Mouse (Mus musculus): ENCODE results near the gene Rnf31. TPM values are rescaled to one million over a fixed set of nuclear protein-coding genes. Genes with fewer than 3 reads are reported as not detected.
A peak's percentile ranks its signal among the peaks of the same experiment; 100 is the strongest.

Gene Rnf31
- total RNA-seq, 2 experiments from 2014 or later = 29.5 to 41.0 TPM

DNA sequence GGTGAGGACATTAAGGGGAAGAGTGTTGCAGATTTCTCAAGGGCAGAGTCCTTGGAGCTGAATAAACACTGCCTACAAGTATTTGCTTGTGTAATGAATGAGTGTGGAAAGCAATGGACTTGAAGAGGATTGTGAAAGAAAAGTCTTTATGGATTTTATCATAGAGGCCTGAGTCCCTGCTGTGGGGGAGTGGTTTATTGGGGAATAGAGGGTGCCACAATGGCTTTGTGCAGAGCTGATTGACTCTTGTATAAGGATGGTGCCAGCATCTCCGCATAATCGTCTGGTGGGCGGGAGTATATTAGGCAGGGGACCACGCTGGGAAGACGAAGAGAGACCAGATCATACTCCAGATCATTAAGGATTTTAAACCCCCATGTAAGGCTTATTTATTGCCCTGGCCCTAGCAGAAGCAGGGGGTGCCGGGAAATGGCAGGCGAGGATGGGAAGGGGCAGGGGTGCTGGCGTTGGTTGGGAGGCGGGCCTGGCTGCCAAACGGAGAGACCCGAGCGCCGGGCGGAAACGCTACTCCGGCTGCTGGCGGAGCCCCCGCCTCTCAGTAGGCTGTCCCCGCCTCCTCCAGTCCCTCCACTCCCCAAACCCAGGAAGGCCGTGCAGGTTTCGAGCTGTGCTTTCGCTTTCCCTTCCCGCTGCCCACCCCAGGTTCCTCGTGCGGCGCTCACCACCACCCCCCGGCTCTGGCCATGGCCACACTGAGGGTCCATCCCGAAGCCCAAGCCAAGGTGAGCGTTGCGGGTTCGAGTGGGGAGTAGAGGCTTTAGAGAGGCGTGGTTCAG, 13.4 kb upstream of the Rnf31 start, which contains the start of gene Psme1:
Gene Psme1, plus strand, starts transcription at position 253 of the 797 bp plus-strand sequence.
- DNase-seq = peak; percentile 69 to 77

DNA sequence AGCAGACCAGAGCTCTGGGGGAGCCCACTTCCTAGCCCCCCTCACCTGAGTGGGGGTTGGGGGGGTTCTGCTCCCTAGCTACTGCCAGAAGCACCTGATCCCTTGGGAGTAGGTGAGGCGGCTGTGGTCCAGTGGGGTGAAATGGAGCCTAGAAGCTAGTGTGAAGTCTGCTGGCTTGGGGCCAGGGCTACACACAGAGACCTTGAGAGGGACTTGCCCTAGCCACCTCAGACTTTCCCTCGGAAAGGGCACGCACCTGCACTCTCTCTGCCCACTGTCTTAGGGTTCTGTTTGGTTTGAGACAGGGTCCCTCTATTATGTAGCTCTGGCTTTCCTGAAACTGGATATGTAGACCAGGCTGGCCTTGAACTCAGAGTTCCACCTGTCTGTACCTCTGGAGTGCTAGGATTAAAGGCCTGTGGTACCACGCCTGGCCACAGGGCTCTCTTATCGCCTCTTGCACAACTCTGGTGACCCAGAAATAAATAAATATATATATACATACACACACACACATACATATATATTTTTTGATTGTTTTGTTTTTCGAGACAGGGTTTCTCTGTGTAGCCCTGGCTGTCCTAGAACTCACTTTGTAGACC, 12.7 kb upstream of the Rnf31 start:
- no peak for DNase-seq

DNA sequence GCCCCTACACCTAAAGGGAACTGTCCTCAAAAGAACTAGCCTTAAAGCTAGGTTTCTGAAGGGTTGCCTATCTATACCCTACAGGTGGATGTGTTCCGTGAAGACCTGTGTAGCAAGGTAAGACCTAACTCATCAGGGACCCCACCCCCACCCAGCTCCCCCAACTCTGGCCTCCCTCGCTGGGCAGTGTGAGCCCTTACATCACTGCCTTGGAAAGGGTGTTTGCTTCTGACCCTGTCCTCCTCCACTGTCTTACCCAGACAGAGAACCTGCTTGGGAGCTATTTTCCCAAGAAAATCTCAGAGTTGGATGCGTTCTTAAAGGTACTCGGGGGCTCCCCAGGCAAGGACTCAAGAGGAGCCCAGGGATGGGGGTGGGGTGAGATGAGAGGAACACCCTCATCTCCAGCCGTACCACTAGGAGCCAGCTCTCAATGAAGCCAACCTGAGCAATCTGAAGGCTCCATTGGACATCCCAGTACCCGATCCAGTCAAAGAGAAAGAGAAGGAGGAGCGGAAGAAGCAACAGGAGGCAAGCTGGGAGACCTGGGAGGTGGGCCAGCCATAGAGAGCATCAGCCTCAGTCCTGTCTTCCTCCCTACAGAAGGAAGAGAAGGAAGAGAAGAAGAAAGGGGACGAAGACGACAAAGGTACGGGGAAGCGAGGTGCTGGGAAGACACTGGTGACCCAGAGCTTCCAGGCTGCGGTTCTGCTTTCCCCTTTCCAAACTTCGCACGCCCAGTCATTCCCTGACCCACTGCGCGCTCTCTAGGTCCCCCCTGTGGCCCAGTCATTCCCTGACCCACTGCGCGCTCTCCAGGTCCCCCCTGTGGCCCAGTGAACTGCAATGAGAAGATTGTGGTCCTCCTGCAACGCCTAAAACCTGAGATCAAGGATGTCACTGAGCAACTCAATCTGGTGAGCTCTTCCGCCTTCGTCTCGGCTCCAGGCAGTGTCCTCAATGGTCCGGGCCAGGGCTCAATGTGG, 11.7 kb upstream of the Rnf31 start:
- DNase-seq = no peak

DNA sequence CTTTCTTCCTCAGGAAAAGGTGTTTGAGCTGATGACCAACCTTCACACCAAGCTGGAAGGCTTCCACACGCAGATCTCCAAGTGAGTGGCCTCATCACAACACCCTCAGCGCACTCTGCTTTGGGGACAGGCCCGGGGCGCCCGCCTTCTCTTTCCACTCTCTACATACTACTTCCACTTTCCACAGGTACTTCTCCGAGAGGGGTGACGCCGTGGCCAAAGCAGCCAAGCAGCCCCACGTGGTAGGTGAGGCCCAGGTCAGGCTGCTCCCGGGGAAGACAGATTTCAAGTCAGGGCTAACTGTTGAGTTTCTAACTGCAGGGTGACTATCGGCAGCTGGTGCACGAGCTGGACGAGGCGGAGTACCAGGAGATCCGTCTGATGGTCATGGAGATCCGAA, 10.8 kb upstream of the Rnf31 start:
- DNase-seq = no peak

DNA sequence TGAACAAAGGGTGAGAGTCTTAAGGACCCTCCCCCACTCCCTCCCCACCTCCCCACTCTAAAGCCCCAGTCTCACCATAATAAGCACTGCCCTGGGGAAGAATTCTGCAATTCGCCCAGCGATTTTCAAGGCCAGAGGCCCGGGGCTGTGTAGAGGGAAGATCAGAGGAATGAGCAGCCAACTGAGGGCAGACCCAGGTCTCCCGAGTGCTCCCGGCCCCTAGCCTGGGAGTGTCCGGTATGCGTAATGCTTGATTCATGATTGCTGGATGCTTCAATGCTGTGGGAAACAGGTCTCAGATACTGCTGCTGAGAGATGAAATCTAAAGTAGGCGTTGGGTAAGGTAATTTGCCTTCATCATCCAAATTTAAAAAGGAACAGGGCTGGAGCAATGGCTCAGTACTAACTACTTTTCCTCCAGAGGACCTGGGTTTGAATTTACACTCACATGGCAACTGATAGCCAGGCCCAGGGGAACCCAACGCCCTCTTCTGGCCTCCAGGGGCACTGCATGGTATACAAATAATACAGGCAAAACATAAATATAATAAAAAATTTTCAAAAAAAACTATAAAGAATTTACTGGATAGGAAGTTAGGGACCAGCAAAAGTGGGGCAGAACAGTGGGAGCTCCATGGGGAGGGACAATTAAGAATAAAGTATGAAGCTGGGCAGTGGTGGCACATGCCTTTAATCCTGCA, 9.4 kb upstream of the Rnf31 start:
- DNase-seq = no peak

DNA sequence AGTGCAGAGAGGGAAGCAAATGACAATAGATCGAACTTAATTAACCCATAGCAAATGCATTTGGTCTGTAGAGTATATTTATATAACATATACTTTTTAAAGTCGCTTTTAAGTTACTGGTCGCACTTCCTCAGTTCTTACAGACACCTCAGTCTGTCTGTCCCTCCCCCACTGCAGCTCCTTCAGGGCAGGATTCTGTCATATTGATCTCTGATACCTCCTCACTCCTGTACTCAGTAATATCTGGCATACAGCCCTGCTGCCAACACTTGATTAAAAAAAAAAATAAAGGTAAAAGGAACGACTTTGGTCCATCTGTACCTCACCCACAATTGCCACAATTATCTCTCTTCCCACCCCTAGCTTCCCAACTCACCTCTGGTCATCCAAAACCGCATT, 7.2 kb upstream of the Rnf31 start:
- no peak for DNase-seq

DNA sequence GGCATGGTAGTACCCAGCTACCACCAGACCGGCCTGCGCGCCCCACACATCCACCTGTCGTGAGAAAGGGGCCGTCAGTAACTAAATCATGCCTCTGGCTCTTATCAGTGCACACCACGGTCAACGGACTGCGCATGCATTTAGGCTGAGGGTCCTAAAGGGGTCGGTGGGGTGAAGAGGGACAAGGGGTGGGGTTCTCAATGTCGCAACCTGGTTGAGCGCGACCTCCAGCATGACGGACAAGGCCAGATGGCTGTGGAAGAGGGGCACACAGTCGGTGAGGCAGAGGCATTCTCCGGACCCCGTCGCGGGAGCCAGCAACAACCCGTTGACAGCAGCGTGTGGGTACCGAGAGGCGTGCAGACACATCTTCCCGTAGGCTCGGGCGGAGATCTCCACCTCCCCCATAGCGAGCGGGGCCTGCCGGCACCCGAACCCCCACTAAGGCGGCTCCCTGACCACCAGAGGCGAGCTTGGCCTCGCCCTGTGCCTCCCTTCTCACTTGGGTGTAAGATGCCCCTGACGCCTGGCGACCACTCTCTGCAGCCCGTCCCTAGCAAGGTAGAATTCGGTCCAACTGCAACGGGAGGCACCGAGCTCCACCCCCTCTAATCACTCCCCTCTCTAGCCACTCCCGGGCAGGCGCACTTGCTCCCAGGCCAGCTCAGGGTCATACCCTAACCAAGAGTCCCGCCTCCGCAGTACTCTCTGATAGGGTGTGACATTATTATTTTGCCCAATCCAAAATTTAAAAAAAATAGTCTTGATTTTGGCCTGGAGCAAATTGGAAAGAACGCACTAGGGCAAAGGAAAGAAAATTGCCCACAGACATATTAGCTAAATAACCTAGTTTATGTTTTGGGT, 6.6 kb upstream of the Rnf31 start, which contains the start of gene Emc9:
Gene Emc9, minus strand, starts transcription at position 601 of the 864 bp plus-strand sequence.
- DNase-seq = peak; percentile 56 to 69

DNA sequence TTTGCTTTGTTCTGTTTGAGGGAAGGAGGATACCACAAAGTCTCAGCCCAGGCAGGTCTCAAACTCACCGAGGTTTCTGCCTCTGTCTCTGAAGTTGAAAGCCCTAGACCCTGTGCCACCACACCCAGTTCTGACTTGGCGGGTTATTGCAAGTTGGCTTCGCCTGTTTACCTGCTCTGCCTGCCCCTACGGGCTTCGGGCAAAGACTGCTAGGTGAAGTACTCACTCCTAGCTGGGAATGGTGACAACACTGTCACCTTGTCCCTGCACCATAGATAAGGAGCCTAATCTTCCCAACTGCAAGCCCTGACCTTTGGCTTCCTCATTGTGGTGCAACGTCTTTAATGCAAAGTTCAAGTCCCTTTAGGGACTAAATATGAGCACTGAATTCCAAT, 5.9 kb upstream of the Rnf31 start:
- DNase-seq = no peak

DNA sequence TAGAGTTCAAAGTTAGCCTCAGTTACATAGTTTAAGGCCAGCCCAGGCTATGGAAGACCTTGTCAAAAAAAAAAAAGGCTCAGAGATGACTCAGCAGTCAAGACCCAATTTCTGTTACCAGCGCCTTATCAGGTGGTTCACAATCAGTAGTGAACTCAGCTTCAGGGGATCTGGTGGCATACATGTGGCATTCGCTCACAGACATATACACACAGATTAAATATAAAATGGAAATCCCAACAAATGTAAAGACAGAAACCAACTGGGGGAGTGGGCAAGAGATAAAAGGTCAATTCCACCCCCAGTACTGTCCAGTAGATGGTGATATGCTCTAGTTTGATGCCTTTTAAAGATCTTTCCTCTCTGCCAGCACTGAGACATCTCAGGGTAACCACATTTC, 5.4 kb upstream of the Rnf31 start:
- DNase-seq = no peak

DNA sequence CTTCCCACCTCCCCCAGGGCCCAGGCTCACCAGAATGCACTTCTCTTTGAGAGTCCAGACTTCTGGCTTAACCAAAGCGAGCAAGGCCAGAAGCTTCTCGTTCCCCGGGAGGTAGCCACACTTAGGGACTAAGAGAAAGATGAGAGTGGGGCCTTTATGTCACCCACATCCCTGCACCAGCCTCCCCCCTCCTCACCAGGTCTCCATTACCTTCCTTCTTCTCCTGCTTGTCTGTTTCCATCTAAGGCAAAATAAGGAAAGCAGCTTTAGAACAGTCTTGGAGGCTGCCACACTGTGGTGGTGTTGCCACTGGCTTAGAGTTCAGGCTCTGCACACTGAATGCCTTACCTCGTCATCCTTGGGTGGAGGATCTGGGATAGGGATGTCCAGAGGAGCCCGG, 2.2 kb upstream of the Rnf31 start:
- no peak for DNase-seq

DNA sequence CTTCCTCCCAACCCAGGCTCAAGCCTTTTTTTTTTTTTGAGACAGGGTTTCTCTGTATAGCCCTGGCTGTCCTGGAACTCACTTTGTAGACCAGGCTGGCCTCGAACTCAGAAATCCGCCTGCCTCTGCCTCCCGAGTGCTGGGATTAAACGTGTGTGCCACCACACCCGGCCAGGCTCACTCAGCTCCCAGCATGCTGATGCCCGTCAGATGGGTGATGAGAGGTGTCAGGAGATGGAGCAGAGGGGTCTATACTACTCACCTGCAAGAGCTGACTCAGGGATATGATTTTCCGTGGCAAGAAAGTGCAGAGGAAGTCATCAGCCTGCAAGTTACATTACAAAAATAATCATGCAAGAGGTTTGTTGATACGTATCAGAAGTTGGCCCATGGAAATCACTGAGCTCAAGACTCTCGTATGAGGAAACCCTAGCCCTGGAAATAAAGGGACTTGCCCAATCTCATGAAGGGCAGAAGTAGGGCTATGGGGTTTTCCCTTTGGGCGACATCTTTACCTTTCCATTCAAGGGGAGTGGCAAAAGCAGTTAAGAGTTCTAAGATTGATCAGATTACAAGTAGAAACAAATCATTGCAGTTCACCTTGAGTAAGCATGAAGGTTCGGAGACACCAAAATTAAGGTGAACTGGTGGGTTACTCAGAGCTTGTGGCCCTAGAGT, 1.6 kb upstream of the Rnf31 start:
- no peak for DNase-seq

DNA sequence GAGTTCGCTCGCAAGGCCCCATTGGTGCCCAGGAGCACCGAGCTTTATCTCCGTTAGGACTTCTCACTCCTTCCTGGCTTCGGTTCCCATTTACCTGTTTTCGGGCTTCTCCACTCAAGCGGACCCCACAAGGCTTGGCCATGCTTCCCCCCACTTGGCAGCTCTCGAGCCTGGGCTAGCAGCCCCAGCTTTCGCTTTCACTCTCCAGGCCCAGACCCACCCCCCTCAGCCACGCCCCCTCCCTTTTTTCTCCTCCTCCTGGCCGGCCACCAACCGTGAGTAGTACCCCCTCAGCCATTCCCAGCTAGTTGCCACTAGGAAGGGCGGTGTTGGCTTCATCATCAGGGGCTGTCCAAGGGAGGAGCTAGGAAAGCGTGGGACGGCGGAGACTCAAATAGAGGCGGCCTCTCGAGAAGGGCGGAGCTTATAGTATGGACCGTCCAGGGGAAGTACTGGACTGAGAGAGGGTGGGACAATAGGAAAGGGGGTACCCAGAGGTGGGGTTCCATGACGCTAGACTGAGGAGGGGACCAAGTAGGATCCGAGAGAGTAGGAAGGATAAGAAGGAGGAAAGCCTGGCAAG, 669 bp upstream of the Rnf31 start, which contains the start of gene Psme2:
Gene Psme2, minus strand, starts transcription at position 366 of the 583 bp plus-strand sequence.
- DNase-seq = peak; percentile 91

DNA sequence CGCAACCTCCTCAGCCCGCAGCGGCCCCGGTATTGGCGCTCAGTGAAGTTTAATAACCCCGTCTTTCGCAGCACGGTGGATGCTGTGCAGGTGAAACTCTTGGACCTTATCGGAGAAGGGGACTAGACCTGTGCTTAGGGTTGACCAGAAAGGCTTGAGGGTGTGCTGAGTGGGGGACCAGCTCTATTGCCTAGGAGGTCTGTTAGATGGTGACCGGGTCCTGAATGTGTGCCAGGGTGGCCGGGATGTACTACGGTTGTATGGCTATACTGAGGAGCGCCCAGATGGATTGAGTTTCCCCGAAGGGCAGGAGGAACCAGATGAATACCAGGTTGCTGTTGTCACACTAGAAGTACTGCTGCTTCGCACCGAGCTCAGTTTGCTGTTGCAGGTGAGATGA, 718 bp downstream of the Rnf31 start:
- DNase-seq = no peak

DNA sequence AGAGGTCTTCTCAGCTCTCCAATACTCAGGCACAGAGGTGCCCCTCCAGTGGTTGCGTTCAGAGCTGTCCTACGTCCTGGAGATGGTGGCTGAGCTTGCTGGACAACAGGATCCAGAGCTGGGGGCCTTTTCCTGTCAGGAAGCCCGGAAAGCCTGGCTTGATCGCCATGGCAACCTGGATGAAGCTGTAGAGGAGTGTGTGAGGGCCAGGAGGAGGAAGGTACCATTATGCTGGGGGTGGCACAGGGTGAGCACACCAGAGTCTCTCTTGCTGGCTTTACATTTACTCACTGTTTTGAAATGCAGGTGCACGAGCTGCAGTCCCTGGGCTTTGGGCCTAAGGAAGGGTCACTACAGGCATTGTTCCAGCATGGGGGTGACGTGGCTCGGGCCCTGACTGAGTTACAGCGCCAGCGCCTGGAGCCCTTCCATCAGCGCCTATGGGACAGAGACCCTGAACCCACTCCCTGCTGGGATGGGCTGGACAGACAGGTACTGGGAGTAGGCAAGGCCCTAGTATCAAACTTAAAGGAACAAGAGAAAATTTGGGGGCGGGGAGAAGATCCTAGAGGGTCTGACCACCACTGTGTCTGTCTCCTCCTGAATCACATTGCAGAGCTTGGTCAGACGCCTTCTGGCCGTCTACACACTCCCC, 4.7 kb downstream of the Rnf31 start:
- peak; percentile 28 to 29 for DNase-seq

DNA sequence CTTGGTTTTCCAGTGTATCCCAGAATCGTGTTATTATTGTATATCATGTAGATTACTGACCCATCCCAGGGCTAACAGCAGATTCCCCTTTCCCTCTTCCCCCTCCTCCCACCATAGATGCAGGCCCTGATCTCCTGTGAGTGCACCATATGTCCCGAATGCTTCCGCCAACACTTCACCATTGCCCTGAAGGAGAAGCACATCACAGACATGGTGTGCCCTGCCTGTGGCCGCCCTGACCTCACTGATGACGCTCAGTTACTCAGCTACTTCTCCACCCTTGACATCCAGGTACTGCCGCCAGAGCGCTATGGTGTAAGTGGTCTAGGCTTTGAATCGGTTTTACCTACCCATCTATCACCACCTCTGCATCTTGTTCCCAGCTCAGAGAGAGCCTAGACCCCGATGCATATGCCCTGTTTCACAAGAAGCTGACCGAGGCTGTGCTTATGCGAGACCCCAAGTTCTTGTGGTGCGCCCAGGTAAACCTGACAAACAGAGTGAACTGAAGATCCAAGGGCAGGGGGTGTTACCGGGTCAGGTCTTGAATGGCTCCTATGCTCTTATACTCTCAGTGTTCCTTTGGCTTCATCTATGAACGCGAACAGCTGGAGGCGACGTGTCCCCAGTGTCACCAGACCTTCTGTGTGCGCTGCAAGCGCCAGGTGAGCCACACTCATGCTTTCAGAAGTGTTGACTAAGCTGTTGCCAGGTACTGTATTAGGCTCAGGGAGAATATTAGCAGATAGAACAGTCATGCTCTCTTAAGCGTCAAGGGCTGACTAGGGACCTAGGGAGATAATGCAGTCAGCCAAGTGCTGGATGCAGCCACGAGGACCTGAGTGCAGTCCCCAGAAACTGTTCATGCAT, 7.2 kb downstream of the Rnf31 start:
- no peak for DNase-seq

DNA sequence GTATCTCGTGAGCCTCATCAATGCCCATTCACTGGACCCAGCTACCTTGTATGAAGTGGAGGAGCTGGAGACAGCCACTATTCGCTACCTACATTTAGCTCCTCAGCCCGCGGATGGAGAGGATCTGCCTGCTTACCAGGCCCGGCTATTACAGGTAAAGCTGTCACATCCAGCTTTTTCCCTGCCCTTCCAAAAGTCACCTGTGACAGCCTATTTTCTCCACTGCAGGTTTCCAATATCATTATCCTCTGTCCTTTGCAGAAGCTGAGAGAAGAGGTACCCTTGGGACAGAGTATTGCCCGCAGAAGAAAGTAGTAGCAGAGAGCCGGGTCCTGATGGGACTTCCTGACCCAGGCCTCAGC, 11.7 kb downstream of the Rnf31 start, which contains the start of gene Irf9:
Gene Irf9, plus strand, starts transcription at position 301 of the 362 bp plus-strand sequence.
- DNase-seq = no peak

DNA sequence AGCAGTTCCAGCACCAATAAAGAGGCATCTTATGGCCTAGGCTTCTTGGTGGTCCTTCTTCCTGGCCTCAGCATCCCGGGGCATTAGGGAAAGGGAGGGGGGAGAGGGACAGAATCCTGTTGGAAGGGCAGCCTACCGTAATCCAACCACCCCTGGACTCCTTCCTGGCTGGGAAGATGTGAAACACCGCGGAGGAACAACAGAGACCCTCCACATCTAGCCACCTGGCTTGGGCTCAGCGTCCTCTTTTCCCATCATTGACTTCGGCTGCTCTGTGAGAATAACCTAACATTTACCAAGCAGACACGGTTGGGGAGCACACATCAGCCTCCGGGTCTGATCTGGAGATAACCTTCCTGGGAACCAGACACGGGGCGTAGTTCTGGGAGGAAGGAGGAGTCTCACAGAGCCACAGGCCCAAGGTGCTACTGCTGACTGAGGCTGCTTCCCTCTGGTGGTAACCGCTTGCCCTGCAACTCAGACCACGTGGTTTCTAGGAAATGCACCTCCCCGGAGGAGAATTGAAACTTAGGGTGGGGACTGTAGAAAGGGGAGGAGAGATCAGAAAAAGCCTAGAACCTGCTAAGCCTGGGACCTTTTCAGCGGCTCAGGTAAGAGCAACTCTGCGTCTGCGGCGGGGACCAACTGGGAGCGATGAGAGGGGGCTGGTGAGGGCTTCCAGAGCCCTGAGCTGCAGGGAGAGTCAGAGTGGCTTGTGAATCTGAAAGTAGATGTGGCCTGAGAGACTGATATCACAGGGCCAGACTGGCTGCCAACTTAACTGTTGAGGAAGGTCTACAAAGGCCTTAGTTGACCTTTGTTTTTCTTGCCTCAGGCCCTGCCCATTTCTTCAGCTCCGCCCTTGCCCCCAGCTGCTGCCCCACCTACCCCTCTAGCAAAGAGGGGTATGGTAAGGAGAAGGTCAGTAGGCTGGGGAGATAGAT, 12.4 kb downstream of the Rnf31 start:
- peak; percentile 77 to 78 for DNase-seq
